Mouse (Mus musculus) gastrocnemius, postnatal 36 days (tissue): ENCODE results near the gene Senp2. TPM values are rescaled to one million over a fixed set of nuclear protein-coding genes. Genes with fewer than 3 reads are reported as not detected.

ENCODE experiments used
- DNase-seq, 2 experiments: peaks; one replicate each; pipeline ENCODE4 v3.0.0; 2022
- intact Hi-C: fragments of 180-260 bp; cut with DNase I; formaldehyde crosslinking; loops from one replicate; pipeline ENCODE4 v1.15.1; 2025
- total RNA-seq, 2 experiments: library from RNA; stranded (reverse); gene quantifications; 2 replicates each; pipeline ENCODE4 v1.2.3; 2021

Gene Senp2
- total RNA-seq, 2 experiments from 2014 or later: 25.3 to 27.4 TPM

GRCm38 (mm10) chr16:22009596-22009995 lies 312 bp downstream of the Senp2 start:
- intact Hi-C loops: loop anchor here (5.0 kb wide), 1 partner anchor 62 kb away; the partner anchor contains the start of gene Tmem41a
- no peak for DNase-seq

GRCm38 (mm10) chr16:22015569-22015968 lies 6.3 kb downstream of the Senp2 start:
- intact Hi-C loops: no loop called here
- no peak for DNase-seq

GRCm38 (mm10) chr16:22022122-22022521 lies 12.8 kb downstream of the Senp2 start:
- DNase-seq: no peak
- intact Hi-C loops: no loop called here

GRCm38 (mm10) chr16:22027474-22027873 lies 18.2 kb downstream of the Senp2 start:
- DNase-seq: no peak
- intact Hi-C loops: no loop called here

- DNase-seq: no peak
- intact Hi-C loops: no loop called here
Measured at GRCm38 (mm10) chr16:22038554-22038953, 29.3 kb downstream of the Senp2 start.

GRCm38 (mm10) chr16:22039978-22040377 lies 30.7 kb downstream of the Senp2 start:
- DNase-seq: no peak
- intact Hi-C loops: no loop called here

GRCm38 (mm10) chr16:22043830-22044229 lies 34.5 kb downstream of the Senp2 start:
- no peak for DNase-seq
- intact Hi-C loops: no loop called here

GRCm38 (mm10) chr16:22045930-22046329 lies 36.6 kb downstream of the Senp2 start:
- DNase-seq: no peak
- intact Hi-C loops: no loop called here

- no peak for DNase-seq
- intact Hi-C loops: no loop called here
Measured at GRCm38 (mm10) chr16:22046739-22047366, 37.6 kb downstream of the Senp2 start.

- DNase-seq: no peak
- intact Hi-C loops: no loop called here
Measured at GRCm38 (mm10) chr16:22053411-22053810, 44.1 kb downstream of the Senp2 start.

- intact Hi-C loops: no loop called here
- no peak for DNase-seq
Measured at GRCm38 (mm10) chr16:22057498-22057897, 48.2 kb downstream of the Senp2 start.

GRCm38 (mm10) chr16:22058871-22059270 lies 49.6 kb downstream of the Senp2 start:
- no peak for DNase-seq

GRCm38 (mm10) chr16:22060416-22060815 lies 51.1 kb downstream of the Senp2 start:
- DNase-seq: no peak
- intact Hi-C loops: no loop called here

More at GRCm38 (mm10) chr16:22058871-22059270, 49.6 kb downstream of the Senp2 start:
- intact Hi-C loops: no loop called here

- intact Hi-C loops: no loop called here
- no peak for DNase-seq
Measured at GRCm38 (mm10) chr16:22061555-22062160, 52.4 kb downstream of the Senp2 start.

- intact Hi-C loops: no loop called here
- no peak for DNase-seq
Measured at GRCm38 (mm10) chr16:22062284-22062683, 53.0 kb downstream of the Senp2 start.

- DNase-seq: no peak
- intact Hi-C loops: no loop called here
Measured at GRCm38 (mm10) chr16:22065536-22065935, 56.3 kb downstream of the Senp2 start.

- peak in 1 of 2 experiments; percentile 21 for DNase-seq
Measured at GRCm38 (mm10) chr16:22067406-22067805, 58.1 kb downstream of the Senp2 start.

GRCm38 (mm10) chr16:22071361-22071760 lies 62.1 kb downstream of the Senp2 start:
- no peak for DNase-seq
- intact Hi-C loops: no loop called here

More at GRCm38 (mm10) chr16:22067406-22067805, 58.1 kb downstream of the Senp2 start:
- intact Hi-C loops: no loop called here

- intact Hi-C loops: no loop called here
Measured at GRCm38 (mm10) chr16:22075067-22075466, 65.8 kb downstream of the Senp2 start.

GRCm38 (mm10) chr16:22075829-22076619 lies 66.7 kb downstream of the Senp2 start:
- no peak for DNase-seq
- intact Hi-C loops: no loop called here

More at GRCm38 (mm10) chr16:22075067-22075466, 65.8 kb downstream of the Senp2 start:
- DNase-seq: no peak

- intact Hi-C loops: no loop called here
- DNase-seq: no peak
Measured at GRCm38 (mm10) chr16:22076620-22076941, 67.3 kb downstream of the Senp2 start.
